ENCODE assay signal across 13 mouse cellular contexts in the genomic region with DNA sequence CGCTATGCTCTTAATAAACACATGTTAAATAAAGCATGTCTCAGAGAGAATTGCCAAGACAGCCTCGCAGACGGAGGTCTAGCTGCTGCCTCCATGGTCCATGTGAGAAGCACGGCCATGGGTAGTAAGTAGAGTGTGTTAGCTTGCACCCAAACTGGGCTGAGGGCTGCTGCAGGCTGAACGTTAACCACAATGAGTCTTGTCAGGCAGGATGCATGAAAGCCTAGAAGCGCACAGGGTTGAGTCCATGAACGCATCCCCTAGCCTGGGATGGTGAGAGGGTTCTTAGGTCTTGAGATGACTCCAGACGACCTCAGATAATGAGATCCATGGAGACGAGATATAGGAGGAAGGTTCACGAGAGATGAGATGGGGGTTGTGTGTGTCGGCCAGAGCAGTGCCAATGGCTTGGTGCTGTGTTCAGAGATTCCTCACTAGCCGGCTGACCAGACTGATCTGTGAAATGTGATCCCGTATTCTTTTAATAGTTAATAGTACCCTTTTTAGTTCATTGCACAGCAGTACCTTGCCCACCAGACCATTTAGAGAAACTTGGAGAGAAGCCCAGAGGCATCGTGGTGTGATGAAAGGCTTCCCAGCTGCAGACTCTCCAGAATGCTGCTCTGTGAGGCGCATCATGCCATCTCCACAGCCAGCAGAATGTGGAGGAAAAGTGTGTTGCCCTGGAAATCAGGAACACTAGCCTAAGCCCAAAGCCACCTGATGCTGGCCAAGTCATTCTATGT. TPM values are rescaled to one million over a fixed set of nuclear protein-coding genes. Genes with fewer than 3 reads are reported as not detected.
DNase-seq lines count a peak whose midpoint lies in the region; ATAC-seq and TF ChIP-seq lines count a peak whose summit lies in the region.
"Had no signal": no experiment of that assay in that cellular context is flagged by ENCODE, and none has a peak within 500 bp of the region (broad histone marks: within the 10 kb centered on the region; RNA-seq: fewer than 3 reads in every experiment).

No protein-coding gene starts in this region.

- H3K4me3 ChIP-seq in heart, embryonic 13.5 days, result no peak overlapping the region
- H3K4me3 ChIP-seq in heart, embryonic 10.5 days, result no peak overlapping the region
- no peak overlapping the region for H3K4me3 ChIP-seq in kidney, postnatal 0 days (replicated peaks; ENCODE audit: low read depth, low read length)
- H3K4me3 ChIP-seq in midbrain, postnatal 0 days (ENCODE audit: low read depth, low read length), result no peak overlapping the region
- H3K4me3 ChIP-seq: limb, embryonic 12.5 days; neural tube, embryonic 13.5 days had no signal

- peak overlapping the region; percentile 29 for H3K27ac ChIP-seq in heart, embryonic 13.5 days (replicated peaks)
- no peak overlapping the region for H3K27ac ChIP-seq in heart, embryonic 10.5 days
- H3K27ac ChIP-seq in kidney, postnatal 0 days, result 0 out of 2 replicates have a peak overlapping the region, but pooled peaks have one; percentile 6
- no peak overlapping the region for H3K27ac ChIP-seq in midbrain, postnatal 0 days (ENCODE audit: low read depth, low read length)
- H3K27ac ChIP-seq: limb, embryonic 12.5 days had no signal

- intact Hi-C loops in gastrocnemius, postnatal 36 days (cut with DNase I), result no loop called here
- intact Hi-C loops in left cerebral cortex, postnatal 25 days (cut with DNase I), result no loop called here

- no peaks in the 10 kb centered on the region for H3K36me3 ChIP-seq in heart, embryonic 13.5 days
- H3K36me3 ChIP-seq in heart, embryonic 10.5 days, result no peaks in the 10 kb centered on the region
- H3K36me3 ChIP-seq in kidney, postnatal 0 days (ENCODE audit: insufficient read depth, low read length), result no peaks in the 10 kb centered on the region
- no peaks in the 10 kb centered on the region for H3K36me3 ChIP-seq in midbrain, postnatal 0 days (ENCODE audit: insufficient read depth, low read length)
- H3K36me3 ChIP-seq: limb, embryonic 12.5 days; neural tube, embryonic 13.5 days had no signal

- peak overlapping the region; percentile 22 for H3K4me2 ChIP-seq in heart, embryonic 13.5 days
- no peak overlapping the region for H3K4me2 ChIP-seq in kidney, postnatal 0 days (ENCODE audit: low read length)
- no peak overlapping the region for H3K4me2 ChIP-seq in midbrain, postnatal 0 days (ENCODE audit: low read depth, low read length, poor library complexity, severe bottlenecking)
- H3K4me2 ChIP-seq: limb, embryonic 12.5 days; neural tube, embryonic 13.5 days had no signal

- DNase-seq in heart, embryonic 10.5 days (ENCODE audit: low spot score), result no peak
- peak; percentile 52 to 63 for DNase-seq in right cerebral cortex, postnatal 10 days (ENCODE audit: low spot score in 2 of 2)
- no peak for DNase-seq in right cerebral cortex, adult 18-20 months
- DNase-seq in kidney, postnatal 0 days (ENCODE audit: low spot score), result peak; percentile 89
- peak; percentile 75 for DNase-seq in midbrain, postnatal 0 days (ENCODE audit: low spot score)
- DNase-seq in gastrocnemius, postnatal 36 days, result no peak
- DNase-seq in left cerebral cortex, postnatal 25 days (ENCODE audit: low spot score in 2 of 2), result no peak
- DNase-seq: cerebellum, postnatal 36 days had no signal

- no peak overlapping the region for H3K9ac ChIP-seq in heart, embryonic 13.5 days
- H3K9ac ChIP-seq in kidney, postnatal 0 days (ENCODE audit: low read depth, low read length), result no peak overlapping the region
- no peak overlapping the region for H3K9ac ChIP-seq in midbrain, postnatal 0 days (replicated peaks; ENCODE audit: low read length, poor library complexity, severe bottlenecking)
- H3K9ac ChIP-seq: limb, embryonic 12.5 days; neural tube, embryonic 13.5 days had no signal

- 38% methylated on average over 15 of the region's 15 CpGs for WGBS in heart, embryonic 13.5 days
- WGBS in heart, embryonic 10.5 days, result 59% methylated on average over 15 of the region's 15 CpGs
- WGBS in kidney, postnatal 0 days, result 33% methylated on average over 15 of the region's 15 CpGs
- WGBS in midbrain, postnatal 0 days, result 64% methylated on average over 15 of the region's 15 CpGs

- no peak for ATAC-seq in heart, embryonic 13.5 days (ENCODE audit: extremely low read depth, insufficient number of reproducible peaks, low FRiP score, low TSS enrichment)
- peak; percentile 81 for ATAC-seq in kidney, postnatal 0 days (replicated peaks; ENCODE audit: low FRiP score, low read depth)
- no peak for ATAC-seq in midbrain, postnatal 0 days (ENCODE audit: low FRiP score)
- ATAC-seq: intestine, postnatal 0 days had no signal

- H3K4me1 ChIP-seq in heart, embryonic 13.5 days, result peaks cover 19% of the 10 kb centered on the region
- H3K4me1 ChIP-seq in heart, embryonic 10.5 days, result peaks cover 14% of the 10 kb centered on the region; the same call in 1 of the 2 replicates
- no peaks in the 10 kb centered on the region for H3K4me1 ChIP-seq in kidney, postnatal 0 days (replicated peaks; ENCODE audit: insufficient read depth, low read length)
- no peaks in the 10 kb centered on the region for H3K4me1 ChIP-seq in midbrain, postnatal 0 days (ENCODE audit: insufficient read depth, low read length)
- H3K4me1 ChIP-seq: limb, embryonic 12.5 days had no signal

- no peak for TF ChIP-seq CTCF in kidney, postnatal 0 days (IDR thresholded peaks at IDR 0.05; ENCODE audit: low read depth)
- no peak for TF ChIP-seq CTCF in midbrain, postnatal 0 days (IDR thresholded peaks at IDR 0.05)

- no peaks in the 10 kb centered on the region for H3K9me3 ChIP-seq in heart, embryonic 13.5 days
- no peaks in the 10 kb centered on the region for H3K9me3 ChIP-seq in heart, embryonic 10.5 days
- H3K9me3 ChIP-seq in kidney, postnatal 0 days (replicated peaks; ENCODE audit: low read length), result no peaks in the 10 kb centered on the region
- no peaks in the 10 kb centered on the region for H3K9me3 ChIP-seq in midbrain, postnatal 0 days (ENCODE audit: low read length)
- H3K9me3 ChIP-seq: limb, embryonic 12.5 days; neural tube, embryonic 13.5 days had no signal

- H3K27me3 ChIP-seq in heart, embryonic 13.5 days (replicated peaks), result 0 out of 2 replicates have a peak, but pooled peaks cover 3% of the 10 kb centered on the region
- H3K27me3 ChIP-seq in heart, embryonic 10.5 days (ENCODE audit: insufficient read depth, poor library complexity, severe bottlenecking), result 0 out of 2 replicates have a peak, but pooled peaks cover 5% of the 10 kb centered on the region
- no peaks in the 10 kb centered on the region for H3K27me3 ChIP-seq in kidney, postnatal 0 days (ENCODE audit: insufficient read depth, low read length)
- H3K27me3 ChIP-seq in midbrain, postnatal 0 days (ENCODE audit: insufficient read depth, low read length), result no peaks in the 10 kb centered on the region
- H3K27me3 ChIP-seq: limb, embryonic 12.5 days; neural tube, embryonic 13.5 days had no signal

RNA-seq across cellular contexts. Expression of gene Frmpd2, which starts 16.5 kb away (rescaled TPM):
- polyA plus RNA-seq in heart, embryonic 13.5 days (2015; fragmentation: Nextera tagmentation; extraction: Ambion mirVana), result not detected in 2 replicates
- polyA plus RNA-seq in heart, embryonic 10.5 days (2016; fragmentation: Nextera tagmentation; extraction: Ambion mirVana), result 0.05 and 0.09 TPM in 2 replicates
- polyA plus RNA-seq in kidney, postnatal 0 days (2015; fragmentation: Nextera tagmentation; extraction: Ambion mirVana), result not detected in 2 replicates
- 0.71 and 0.76 TPM in 2 replicates for total RNA-seq in midbrain, postnatal 0 days (2014; rRNA removed)
- 0.63 and 0.73 TPM in 2 replicates for polyA plus RNA-seq in midbrain, postnatal 0 days (2015; fragmentation: Nextera tagmentation; extraction: Ambion mirVana)
- total RNA-seq in gastrocnemius, postnatal 36 days (2021), result not detected
- total RNA-seq in left cerebral cortex, postnatal 25 days (2021), result under 1 TPM; 0.18 to 0.71 TPM
- total RNA-seq: megakaryocyte, adult 5-6 weeks had no signal
- polyA plus RNA-seq: intestine, postnatal 0 days; limb, embryonic 12.5 days; neural tube, embryonic 13.5 days had no signal

RNA-seq across cellular contexts. Expression of gene Mapk8, which starts 41.0 kb away (rescaled TPM):
- 11.1 and 12.0 TPM in 2 replicates for polyA plus RNA-seq in heart, embryonic 13.5 days (2015; fragmentation: Nextera tagmentation; extraction: Ambion mirVana)
- polyA plus RNA-seq in heart, embryonic 10.5 days (2016; fragmentation: Nextera tagmentation; extraction: Ambion mirVana), result 14.9 and 19.0 TPM in 2 replicates
- 14.2 and 14.3 TPM in 2 replicates for polyA plus RNA-seq in kidney, postnatal 0 days (2015; fragmentation: Nextera tagmentation; extraction: Ambion mirVana)
- total RNA-seq in midbrain, postnatal 0 days (2014; rRNA removed), result 102 and 106 TPM in 2 replicates
- 24.7 and 32.6 TPM in 2 replicates for polyA plus RNA-seq in midbrain, postnatal 0 days (2015; fragmentation: Nextera tagmentation; extraction: Ambion mirVana)
- total RNA-seq in gastrocnemius, postnatal 36 days (2021), result 10 to 100 TPM; 26.6 to 28.3 TPM
- total RNA-seq in left cerebral cortex, postnatal 25 days (2021), result 100 to 1,000 TPM; 107 to 114 TPM

Comparison
In these comparisons a context has a peak if more than half of its experiments do, and no peak if none do; other contexts are left out.
1. H3K27ac ChIP-seq: peak in heart, embryonic 13.5 days (single experiment) and kidney, postnatal 0 days (single experiment); none in heart, embryonic 10.5 days (single experiment) and midbrain, postnatal 0 days (single experiment).
2. DNase-seq: peak in right cerebral cortex, postnatal 10 days (2 of 2), kidney, postnatal 0 days (single experiment) and midbrain, postnatal 0 days (single experiment); none in heart, embryonic 10.5 days (single experiment), right cerebral cortex, adult 18-20 months (single experiment), gastrocnemius, postnatal 36 days (0 of 2) and left cerebral cortex, postnatal 25 days (0 of 2).